Mouse (Mus musculus): ENCODE measurements around the gene Me3.
"Not testable (repeated sequence)": the region's sequence is repeated elsewhere in the genome, so short reads cannot be mapped to it uniquely, and the experiment has no call there.

The Me3 gene

DNA sequence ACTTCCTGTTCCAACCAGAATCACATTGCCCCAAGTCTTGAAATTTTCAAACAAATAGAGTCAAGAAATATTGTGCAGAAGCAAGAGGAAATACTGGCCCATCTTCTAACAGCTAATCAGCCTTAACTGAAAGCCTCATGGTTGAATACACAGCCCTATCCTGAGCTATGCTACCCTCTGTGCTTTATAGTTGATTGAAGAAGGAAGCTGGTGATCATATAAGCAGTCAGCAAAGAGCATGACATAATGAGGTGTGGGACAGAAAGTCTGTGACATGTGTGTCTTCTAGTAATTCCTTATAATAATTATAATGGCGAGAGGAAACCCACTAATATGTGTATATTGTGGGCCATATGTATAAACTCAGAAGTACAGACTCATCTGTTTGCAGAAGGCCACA, 95.4 kb downstream of the Me3 start:
- in situ Hi-C loops (cut with MboI; ENCODE audit: low sequenced_read_pairs), result no loop called here

DNA sequence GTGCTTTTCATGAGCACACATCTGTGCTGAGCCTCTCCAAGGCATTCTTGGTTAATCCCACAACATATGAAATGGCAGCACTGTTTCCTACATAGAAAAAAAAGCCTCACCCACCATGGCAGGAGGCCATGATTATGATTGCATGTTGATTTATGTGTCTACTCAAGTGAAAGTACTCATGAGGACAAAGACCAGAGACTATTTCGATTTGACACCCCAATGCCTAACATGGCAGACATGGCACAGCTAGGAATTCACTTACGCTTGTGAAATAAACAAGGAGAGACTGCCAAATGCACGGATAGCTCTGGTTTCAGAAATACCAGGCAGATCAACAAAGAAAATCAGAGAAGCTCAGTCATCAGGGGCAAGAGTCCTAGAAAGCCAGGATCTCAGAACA, 96.2 kb downstream of the Me3 start:
- in situ Hi-C loops (cut with MboI; ENCODE audit: low sequenced_read_pairs), result no loop called here

DNA sequence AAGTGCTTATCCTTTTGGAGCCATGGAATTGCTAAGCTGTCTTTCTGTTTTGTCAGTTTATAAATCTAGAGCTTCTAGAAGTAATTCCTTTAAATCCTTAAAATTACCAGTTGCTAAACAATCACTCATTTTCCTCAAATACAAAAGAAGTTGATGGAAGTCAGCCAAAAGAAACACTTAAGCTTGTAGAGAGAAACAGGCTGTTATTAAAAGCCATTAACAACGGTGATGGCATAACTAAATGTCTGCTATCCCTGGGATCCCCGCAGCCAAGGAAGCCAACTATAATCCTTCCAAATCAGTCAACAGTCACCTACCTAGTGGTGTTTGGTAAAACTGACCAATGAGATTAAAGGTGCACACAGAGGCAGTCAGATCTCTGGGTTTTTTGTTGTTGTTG, 98.3 kb downstream of the Me3 start:
- in situ Hi-C loops (cut with MboI; ENCODE audit: low sequenced_read_pairs), result no loop called here

DNA sequence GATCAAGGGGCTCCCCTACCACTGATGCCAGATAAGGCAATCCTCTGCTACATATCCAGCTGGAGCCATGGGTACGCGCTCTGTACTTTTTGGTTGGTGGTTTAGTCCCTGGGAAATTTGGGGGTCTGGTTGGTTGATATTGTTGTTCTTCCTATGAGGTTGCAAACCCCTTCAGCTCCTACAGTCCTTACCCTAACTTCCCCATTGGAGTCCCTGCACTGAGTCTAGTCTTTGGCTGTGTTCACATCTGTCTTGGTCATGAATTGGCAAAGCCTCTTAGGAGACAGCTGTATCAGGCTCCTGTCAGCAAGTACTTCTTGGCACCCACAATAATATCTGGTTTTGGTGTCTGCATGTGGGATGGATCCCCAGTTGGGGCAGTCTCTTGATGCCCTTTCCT, 98.9 kb downstream of the Me3 start:
- in situ Hi-C loops (cut with MboI; ENCODE audit: low sequenced_read_pairs), result not testable (repeated sequence)

DNA sequence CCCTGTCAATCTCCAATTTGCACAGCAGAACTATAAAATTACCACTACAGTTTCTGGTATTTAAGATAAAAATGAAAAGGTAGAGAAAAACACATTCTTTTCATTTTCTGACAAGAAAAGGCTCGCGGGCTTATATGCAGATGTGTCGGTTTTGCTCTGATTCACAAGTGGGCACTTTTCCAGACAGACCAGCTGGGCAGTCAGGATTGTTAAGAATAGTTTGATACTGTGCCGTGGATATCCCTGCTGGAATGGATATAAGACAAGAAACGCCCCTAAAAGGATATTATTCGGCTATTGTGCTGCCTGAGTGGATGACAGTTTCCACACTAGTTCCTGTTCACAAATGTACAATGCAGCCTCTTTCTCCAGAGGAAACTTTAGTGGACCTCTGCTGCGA, 116.2 kb downstream of the Me3 start:
- in situ Hi-C loops (cut with MboI; ENCODE audit: low sequenced_read_pairs), result no loop called here

DNA sequence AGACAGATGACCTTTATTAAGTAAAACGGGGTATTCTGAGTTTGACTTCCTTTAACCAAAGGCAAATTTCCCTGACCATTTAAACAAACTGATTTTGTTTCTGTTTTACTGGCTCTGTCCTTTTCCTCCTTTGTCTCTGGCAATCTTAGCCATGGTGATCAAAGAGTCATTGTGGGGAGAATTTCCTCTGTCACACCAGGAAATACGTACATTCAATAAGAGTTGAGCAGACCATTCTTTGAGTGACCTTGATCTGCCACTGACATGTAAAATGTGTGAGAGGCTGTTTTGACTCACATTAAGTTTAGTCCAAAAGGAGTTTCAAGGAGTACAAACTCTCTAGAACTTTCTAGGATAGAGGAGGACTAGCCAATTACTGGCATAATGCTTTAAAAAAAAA, 117.0 kb downstream of the Me3 start:
- in situ Hi-C loops (cut with MboI; ENCODE audit: low sequenced_read_pairs), result no loop called here

DNA sequence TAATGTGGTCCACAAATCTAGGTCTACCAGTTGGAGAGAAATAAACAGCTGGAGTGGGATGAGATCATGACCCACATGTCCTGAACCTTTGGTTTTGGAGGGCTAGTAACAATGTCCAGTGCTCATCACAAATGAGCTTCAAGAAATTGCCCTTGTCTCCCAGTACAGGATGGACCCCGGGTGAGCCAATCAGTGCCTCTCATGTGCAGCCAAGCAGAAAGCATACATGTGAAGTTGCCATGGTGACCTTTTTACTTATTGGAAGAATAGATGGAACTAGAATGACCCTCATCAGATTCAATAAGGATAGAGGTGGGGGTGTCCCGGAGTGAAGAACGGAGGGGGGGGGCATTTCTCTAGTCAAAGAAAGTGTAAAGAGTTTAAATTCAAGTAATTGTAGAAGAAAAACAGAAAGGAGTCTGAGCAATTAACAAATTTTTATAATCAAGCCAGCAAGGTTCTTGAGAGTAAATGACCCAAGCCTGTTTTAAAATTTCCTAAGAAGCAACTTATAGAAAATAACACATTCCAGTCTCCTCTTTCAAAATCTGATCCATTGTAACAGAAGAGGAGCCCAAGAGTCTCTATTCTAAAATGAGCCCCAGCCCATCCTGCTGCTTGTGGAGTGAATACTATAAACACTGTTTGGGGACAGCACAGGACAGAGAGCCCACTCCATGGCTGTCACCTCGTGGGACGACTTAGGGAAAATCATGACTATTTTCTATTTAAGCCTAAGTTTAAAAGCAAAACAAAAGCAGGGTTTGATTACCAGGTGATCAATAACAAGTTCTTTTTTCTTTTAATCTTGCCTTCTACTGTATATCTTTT, 134.7 kb downstream of the Me3 start:
- in situ Hi-C loops (cut with MboI; ENCODE audit: low sequenced_read_pairs), result no loop called here

DNA sequence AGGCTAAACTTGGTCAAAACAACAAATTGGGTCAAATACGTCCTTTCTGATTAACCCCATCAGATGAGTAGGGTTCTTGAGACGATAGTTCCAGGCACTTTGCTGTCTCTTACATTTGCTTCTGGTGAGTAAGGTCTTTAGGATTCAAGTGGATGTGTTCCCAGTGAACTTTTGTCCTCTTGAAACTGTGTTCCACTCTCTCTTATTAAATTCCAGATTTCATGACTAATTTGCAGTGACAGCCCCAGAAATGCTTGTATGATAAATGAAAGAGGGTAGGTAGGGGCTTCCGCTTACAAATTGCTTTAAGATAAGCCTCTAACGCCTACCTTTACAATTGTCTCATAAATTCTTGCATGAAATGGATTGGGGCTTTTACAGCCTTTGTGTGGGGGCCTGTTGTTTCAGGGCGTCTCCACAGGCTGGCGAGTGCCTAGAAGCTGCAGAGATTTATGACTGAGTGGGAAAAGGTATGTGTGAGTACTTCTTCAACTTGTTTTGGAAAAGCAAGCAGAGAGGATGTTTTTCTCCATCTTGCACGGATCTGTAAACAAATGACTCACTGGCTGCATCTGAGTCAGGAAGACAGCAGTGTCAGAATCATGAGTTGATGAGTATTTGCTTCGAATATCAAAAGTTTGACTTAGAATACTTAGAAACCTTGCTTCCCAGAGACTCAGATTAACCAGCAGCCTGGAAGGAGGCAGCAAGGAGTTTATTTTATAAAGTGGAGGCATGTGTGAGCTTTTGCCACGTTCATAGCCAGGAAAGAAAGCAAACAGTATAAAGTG, 137.1 kb downstream of the Me3 start:
- in situ Hi-C loops (cut with MboI; ENCODE audit: low sequenced_read_pairs), result no loop called here

DNA sequence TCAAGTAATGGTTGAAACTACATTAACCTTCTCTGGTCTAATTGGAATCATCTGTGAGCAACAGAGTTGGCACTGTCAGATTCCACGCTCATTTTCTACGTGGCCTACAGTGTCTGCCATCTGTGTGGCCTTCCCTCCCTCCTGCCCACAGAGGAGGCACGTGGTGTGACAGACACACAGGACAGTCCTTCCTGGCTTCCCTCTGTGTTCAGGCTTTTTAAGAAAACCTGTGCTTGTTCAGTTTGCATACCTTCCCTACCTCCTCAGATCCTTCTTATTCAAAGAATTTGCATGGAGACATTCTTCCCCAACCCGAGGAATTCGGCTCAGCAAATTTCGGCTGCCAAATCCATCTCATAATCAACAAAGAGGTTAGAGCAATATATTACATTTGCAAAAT, 137.8 kb downstream of the Me3 start:
- in situ Hi-C loops (cut with MboI; ENCODE audit: low sequenced_read_pairs), result no loop called here

DNA sequence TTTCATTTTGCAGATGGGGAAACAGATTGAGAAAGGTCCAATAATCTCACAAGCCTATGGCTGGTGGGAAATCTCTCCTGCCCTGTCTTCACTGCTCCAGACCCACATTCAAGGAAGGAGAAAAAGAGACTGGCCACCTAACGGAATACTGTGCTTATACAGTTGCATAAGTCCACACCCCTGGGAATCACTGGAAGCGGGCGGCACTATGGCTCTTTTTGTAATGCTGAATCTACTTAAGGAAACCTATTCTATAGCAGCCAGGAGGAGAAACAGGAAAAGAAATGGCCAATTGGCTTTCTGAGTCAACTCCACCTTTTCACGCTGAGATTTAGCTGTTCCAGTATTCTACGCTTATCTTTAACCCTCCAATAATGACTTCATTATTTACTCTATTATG, 140.7 kb downstream of the Me3 start:
- in situ Hi-C loops (cut with MboI; ENCODE audit: low sequenced_read_pairs), result no loop called here

DNA sequence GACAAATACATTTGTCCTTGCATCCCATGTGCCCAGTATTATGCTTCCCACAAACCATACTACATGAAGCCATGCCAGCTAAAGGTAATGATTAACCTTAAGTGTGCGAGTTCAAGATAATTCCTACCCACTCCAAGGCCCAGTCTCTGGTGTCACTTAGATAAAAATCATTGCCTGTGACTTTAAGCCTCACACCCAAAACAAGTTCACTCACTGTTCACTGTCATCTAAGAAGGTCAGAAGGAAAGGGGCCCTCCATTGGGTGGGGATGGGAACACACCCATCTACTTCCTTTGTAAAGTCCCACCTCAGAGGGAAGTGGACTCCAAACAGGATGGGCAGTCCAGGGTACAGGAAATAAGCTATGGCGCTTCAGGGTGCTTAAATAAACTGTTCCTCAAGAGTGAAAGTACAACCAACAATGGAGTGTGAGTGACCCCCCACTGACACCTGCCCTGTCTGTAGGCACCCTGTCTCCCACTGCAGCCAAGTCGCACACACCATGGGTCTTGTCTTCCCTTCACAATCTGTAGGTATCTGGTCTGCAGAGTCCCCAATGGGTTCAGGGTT, 141.2 kb downstream of the Me3 start:
- in situ Hi-C loops (cut with MboI; ENCODE audit: low sequenced_read_pairs), result no loop called here

DNA sequence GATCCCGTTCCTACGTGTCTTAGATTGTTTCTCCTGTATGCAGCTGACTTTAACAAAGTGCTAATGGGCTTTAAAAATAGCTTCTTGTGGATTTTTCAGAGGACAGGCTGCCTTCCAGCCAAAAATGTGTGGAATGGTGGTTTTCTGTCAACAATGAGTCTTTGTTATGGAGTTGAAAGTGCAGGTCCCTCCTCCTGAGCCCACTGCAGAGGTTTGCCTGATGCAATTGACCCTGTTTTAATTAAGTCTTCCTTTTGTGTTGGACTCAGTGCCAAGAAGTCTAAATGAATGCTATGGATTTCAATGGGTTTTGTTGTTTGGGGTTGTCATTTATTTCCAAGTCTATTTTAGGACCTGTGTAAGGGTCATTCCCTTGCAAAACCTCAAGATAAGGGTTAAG, 141.7 kb downstream of the Me3 start:
- in situ Hi-C loops (cut with MboI; ENCODE audit: low sequenced_read_pairs), result no loop called here

DNA sequence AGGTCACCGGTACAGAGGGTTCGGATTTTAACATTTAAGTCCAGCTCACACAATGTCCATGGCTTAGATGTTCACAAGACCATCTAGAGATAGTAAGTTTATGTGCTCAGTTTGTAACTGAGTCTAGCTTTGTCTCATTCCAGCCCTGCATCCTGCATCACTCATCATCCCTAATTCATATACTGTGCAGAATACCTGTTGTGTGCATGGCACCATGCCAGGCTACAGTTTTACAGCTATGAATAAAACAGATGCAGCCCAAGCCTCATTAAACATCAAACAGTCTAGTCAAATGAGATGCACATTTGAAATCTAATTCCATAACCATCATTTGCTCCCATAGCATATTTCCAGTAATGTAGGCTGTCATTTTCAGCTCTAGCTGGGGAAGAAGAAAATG, 143.7 kb downstream of the Me3 start:
- in situ Hi-C loops (cut with MboI; ENCODE audit: low sequenced_read_pairs), result no loop called here

DNA sequence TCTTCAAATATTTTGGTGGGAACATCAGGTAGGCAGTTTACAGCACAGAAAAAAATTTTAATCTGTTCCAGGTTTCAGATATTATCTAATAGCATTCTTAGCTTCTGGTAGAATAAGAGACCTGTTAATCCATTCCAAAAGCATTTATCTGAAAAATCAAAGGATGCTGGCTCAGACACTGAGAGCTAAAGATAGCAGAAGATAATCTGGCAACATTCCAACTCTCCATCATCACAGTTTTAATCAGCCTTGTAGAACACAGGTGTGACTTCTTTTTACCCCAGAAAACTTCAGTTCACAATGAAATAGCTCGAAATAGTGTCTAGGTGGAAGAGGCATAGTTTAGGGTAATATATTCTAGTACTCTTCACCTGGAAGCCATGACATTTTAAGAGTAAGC, 149.2 kb downstream of the Me3 start:
- in situ Hi-C loops (cut with MboI; ENCODE audit: low sequenced_read_pairs), result no loop called here

DNA sequence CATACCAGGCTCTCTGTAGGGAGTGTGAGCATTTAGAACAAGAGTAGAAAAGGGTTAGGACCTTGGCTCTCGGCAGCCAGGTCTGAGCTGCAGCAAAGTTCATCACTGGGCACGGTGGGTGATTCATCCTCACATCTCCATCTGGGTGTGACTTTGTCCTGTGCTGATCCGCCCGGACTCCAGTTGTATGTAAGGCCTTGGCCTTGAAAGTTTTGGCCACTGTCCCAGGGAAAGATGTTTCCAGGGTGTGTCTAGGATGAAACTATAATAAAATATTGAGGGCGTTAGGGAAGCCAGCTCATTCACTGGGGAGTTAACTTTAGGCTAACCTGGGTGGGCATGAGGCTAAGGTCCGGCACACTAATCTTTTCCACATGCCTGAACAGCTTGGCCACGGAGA, 155.5 kb downstream of the Me3 start:
- in situ Hi-C loops (cut with MboI; ENCODE audit: low sequenced_read_pairs), result no loop called here

DNA sequence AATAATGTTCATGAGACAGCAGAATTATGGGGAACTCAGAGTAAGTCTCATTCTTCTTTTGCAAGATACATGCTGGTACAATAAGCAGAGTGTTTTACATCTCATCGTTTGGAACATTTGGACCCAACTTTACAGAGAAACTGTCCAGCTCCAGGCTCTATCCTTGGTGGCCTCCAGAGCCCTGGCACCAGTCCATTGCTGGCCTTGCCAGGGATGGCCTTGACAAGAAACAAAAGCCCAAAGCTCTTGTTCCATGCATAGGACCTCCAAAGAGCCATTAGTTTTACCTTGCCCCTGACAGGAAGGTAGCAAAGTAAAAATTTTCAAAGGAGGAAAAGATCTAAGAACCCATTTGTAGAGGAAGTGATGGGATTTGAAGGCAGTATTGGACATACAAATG, 160.4 kb downstream of the Me3 start:
- in situ Hi-C loops (cut with MboI; ENCODE audit: low sequenced_read_pairs), result no loop called here

DNA sequence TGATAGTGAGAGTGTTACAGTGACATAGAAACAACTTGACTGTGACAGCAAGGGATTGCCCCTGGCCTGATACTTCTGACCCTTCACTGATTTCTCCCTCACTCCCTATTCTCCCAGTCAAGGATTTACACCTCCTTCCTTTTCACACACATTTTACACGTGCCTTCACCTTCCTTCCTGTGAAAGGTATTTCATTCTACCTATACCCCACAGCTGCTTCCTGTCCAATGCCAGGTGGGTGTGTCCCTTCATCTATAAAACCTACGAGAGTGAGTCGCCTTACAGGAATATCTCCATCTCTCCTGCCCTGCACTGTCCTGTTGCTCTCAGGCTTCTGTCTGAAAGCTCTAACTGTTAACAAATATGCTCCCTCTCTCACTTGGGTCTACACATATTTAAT, 163.2 kb downstream of the Me3 start:
- in situ Hi-C loops (cut with MboI; ENCODE audit: low sequenced_read_pairs), result no loop called here

DNA sequence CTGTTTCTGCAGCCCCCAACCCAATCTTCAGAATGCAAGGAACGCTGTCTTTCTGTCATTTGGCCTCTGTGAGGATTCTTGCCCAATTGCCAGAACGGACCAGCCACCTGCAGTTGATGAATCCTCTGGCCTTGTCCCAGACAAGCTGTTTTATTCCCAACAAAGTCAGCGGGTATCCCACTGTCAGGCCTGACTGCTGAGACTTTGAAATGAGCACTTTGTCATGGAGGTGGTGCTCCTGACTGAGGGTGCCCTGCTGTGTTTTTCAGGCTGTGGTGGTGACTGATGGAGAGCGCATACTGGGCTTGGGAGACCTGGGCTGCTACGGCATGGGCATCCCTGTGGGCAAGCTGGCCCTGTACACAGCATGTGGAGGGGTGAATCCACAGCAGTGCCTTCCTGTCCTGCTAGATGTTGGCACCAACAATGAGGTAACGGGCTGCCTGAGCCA, 164.2 kb downstream of the Me3 start:
- in situ Hi-C loops (cut with MboI; ENCODE audit: low sequenced_read_pairs), result no loop called here

DNA sequence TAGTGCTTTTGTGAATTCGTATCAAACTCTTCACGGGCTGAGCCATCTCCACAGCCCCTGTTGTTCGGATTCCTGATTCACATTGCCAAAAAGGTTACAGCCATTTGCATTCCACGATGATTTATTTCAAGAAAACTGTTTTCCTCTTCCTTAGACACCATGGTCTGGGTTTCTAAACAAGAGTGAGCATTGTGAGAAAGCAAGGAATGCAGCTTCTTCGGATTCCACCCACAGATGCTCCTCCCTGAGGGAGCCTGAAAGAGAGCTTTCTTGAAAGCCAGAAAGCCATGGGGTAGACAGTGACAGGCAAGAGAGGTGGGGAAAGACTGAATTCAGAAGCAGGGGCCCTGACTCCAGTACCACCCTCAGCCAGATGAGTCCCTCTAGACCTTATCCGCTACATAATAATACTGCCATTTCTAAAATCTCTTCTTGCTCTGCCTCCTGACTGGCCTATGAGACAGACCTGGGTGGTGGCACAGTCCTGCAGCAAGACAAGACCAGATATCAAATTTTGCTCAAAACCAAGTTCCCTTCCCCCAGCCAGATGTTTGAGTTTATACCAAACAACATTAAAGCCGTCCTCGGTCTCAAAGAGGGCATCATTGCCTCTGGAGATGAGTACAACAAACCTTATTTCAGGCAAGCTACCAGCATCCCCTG, 166.3 kb downstream of the Me3 start:
- in situ Hi-C loops (cut with MboI; ENCODE audit: low sequenced_read_pairs), result no loop called here

DNA sequence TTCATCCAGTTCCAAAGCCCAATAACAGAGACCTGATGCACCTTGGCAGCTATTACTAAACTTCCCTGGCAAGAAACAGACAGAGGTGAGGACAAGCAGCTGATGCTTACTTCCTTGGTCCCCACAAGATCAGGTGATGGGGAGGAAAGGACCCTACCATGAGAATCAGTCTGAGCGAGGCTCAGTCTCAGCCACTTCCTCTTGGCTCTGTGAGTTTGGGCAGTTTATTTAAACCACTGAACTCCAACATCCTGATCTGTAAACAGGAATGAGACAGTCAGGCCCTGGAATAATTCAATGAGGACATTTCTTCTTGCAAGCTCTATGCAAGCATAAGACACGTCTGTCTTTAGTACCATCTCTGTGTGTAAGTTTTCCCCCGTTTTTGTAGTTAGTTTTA, 170.3 kb downstream of the Me3 start:
- in situ Hi-C loops (cut with MboI; ENCODE audit: low sequenced_read_pairs), result no loop called here

DNA sequence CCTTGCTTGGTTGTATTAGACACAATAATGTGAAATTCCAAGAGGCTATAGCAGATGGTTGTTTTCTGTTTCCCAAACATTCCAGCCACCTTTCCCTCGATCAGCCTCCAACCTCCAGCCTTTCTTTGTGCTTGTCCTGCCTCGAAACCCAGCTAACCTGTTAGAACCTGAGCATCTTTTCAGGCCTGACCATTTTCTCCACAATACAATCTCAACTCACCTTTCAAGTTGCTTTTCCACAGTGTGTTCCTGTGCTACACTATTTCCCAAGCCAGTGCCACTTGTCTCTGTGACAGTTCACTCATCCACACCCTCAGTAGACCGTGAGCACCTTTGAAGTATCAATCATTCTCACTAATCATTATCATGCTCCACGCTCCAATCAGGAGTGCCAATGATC, 171.8 kb downstream of the Me3 start:
- in situ Hi-C loops (cut with MboI; ENCODE audit: low sequenced_read_pairs), result no loop called here

DNA sequence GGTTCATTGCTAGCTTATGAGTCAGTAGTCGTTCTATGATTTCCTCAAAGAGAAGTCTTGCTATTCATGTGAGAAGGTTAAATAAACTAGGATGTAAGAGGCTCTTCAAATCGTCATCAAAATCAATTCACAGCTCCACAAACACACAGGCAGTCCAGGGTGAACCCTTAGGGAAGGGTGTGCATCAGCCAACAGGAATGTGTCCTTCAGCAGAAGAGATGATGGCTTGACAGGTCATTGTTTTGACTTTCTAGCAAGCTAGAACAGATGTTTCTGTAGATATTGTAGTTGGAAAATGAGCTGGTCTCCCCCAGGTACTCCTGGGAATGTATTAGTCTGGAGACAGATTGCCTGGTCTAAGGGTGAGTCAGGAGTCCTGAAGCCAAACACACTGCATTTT, 177.2 kb downstream of the Me3 start:
- in situ Hi-C loops (cut with MboI; ENCODE audit: low sequenced_read_pairs), result no loop called here

Data from CH12F3 (cell line).